Mouse (Mus musculus) myocyte (in vitro differentiated cells): ENCODE measurements around the gene 4930442H23Rik.

Experiments
- MAX ChIP-seq: IDR thresholded peaks from one replicate; pipeline ENCODE4 v1.6.1; 2011; ENCODE audit warnings: low read depth, mild to moderate bottlenecking, control low read depth
- MYOG ChIP-seq, 3 experiments: IDR thresholded peaks; one replicate each; pipeline ENCODE4 v1.6.1; 2011; ENCODE audit warnings: control low read depth in 2 of 3, low read depth in 2 of 3, mild to moderate bottlenecking in 2 of 3; ENCODE audit not compliant: insufficient read length in 2 of 3, control insufficient read depth in 1 of 3, insufficient read depth in 1 of 3
- POLR2A ChIP-seq: IDR thresholded peaks from one replicate; pipeline ENCODE4 v1.6.1; 2011; ENCODE audit warnings: low read depth, mild to moderate bottlenecking, control low read depth, moderate library complexity; ENCODE audit not compliant: insufficient read length
- TCF12 ChIP-seq: IDR thresholded peaks from one replicate; pipeline ENCODE4 v1.6.1; 2011; ENCODE audit warnings: mild to moderate bottlenecking, control low read depth; ENCODE audit not compliant: poor library complexity, insufficient read depth, severe bottlenecking
- USF1 ChIP-seq: IDR thresholded peaks from one replicate; pipeline ENCODE4 v1.6.1; 2011; ENCODE audit warnings: low read depth, mild to moderate bottlenecking, control low read depth, moderate library complexity

- peak; percentile 97 for TF ChIP-seq POLR2A
- no peak for TF ChIP-seq TCF12
- TF ChIP-seq MAX: no peak
- peak in 2 of 3 experiments; percentile 1 to 39 for TF ChIP-seq MYOG (IDR thresholded peaks at IDR 0.05; ENCODE audit: control insufficient read depth in 1 of 3, insufficient read depth in 1 of 3, insufficient read length in 2 of 3, low read depth in 2 of 3)
- peak; percentile 97 for TF ChIP-seq USF1
Observed at GRCm38 (mm10) chr10:81176466-81177271, 7.0 kb downstream of the 4930442H23Rik start, which contains the start of gene Eef2.
